Mouse (Mus musculus) kidney, postnatal 0 days (tissue): ENCODE measurements at regions not wholly inside any gene's neighbourhood (a gene's known extent, or its start where the extent isn't known, plus 50 kb on each side); places are given as distances from the start of the nearest gene placed in this dataset.
"Not testable (repeated sequence)": the region's sequence is repeated elsewhere in the genome, so short reads cannot be mapped to it uniquely, and the experiment has no call there.

Source experiments
- ATAC-seq: fragments of 200-750 bp; cut with Nextera tagmentation; replicated peaks from 2 replicates; pipeline ENCODE4 v1.8.0; 2017; ENCODE audit warnings: low read depth, moderate number of reproducible peaks, moderate TSS enrichment, moderate library complexity; ENCODE audit not compliant: low FRiP score
- DNase-seq: peaks from one replicate; pipeline ENCODE4 v3.0.0-alpha.2; 2016; ENCODE audit warnings: low spot score
- H3K27ac ChIP-seq: fragments of 300-500 bp; sonication (generic); 2 replicates; pipeline ENCODE4 v1.5.1; 2014; ENCODE audit warnings: mild to moderate bottlenecking
- H3K27me3 ChIP-seq: fragments of 300-500 bp; sonication (generic); 2 replicates; pipeline ENCODE4 v1.6.1; 2014; ENCODE audit warnings: low read length, mixed read lengths; ENCODE audit not compliant: insufficient read depth
- H3K36me3 ChIP-seq: fragments of 300-500 bp; sonication (generic); 2 replicates; pipeline ENCODE4 v1.6.1; 2014; ENCODE audit warnings: low read length, mixed read lengths; ENCODE audit not compliant: insufficient read depth
- H3K4me1 ChIP-seq: fragments of 300-500 bp; sonication (generic); replicated peaks from 2 replicates; pipeline ENCODE4 v1.6.1; 2014; ENCODE audit warnings: antibody characterized with exemption, low read length, mixed read lengths; ENCODE audit not compliant: insufficient read depth
- H3K4me2 ChIP-seq: fragments of 300-500 bp; sonication (generic); 2 replicates; pipeline ENCODE4 v1.6.1; 2014; ENCODE audit warnings: mild to moderate bottlenecking, low read length, moderate library complexity, mixed read lengths
- H3K4me3 ChIP-seq: fragments of 300-500 bp; sonication (generic); replicated peaks from 2 replicates; pipeline ENCODE4 v1.5.1; 2014; ENCODE audit warnings: low read depth, low read length
- H3K9ac ChIP-seq: fragments of 300-500 bp; sonication (generic); 2 replicates; pipeline ENCODE4 v1.6.1; 2014; ENCODE audit warnings: low read depth, low read length
- H3K9me3 ChIP-seq: fragments of 300-500 bp; sonication (generic); replicated peaks from 2 replicates; pipeline ENCODE4 v1.6.1; 2016; ENCODE audit warnings: low read length, inconsistent platforms, mixed read lengths
- CTCF ChIP-seq: IDR thresholded peaks from 2 replicates; pipeline ENCODE4 v1.5.1; 2016; ENCODE audit warnings: antibody characterized with exemption, low read depth, mild to moderate bottlenecking, moderate library complexity
- WGBS: fragments of 180-500 bp; shearing (Covaris S2); extraction: QIAGEN DNeasy Blood & Tissue Kit; methylation state at CpG from one replicate; pipeline ENCODE4 v1.1.7; 2014; 5-methylcytosine and 5-hydroxymethylcytosine counted together

- Histone ChIP-seq H3K9me3 (no peaks in the 10 kb centered on the region), H3K36me3 (no peaks in the 10 kb centered on the region), H3K4me1 (no peaks in the 10 kb centered on the region), H3K27me3 (no peaks in the 10 kb centered on the region), H3K4me2 (no peak overlapping the region), H3K9ac (no peak overlapping the region), H3K4me3 (no peak overlapping the region), H3K27ac (no peak overlapping the region)
- peak; percentile 23 for DNase-seq
- TF ChIP-seq CTCF: no peak
- ATAC-seq: no peak
- WGBS: 55% methylated on average over 2 of the region's 2 CpGs
These were observed 965.3 kb upstream of the Robo1 start for GRCm38 (mm10) chr16:71342777-71343176.

DNA sequence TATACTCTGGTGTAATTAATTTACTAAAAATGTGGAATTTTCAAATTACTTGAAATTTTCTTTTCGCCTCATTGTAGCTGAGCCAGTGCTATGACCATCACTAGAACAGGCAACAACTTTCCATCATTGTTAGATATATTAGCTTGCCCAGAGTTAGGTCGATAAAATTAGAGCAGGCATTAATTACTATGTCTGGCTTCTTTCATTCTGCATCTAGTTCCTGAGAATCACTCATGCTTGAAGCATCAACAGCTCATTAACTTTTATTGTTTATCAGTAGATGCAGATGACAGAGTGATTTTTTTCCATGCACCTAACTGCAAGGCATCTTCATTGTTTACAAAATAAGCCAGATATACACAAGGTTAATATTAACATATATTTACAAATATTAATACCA is 963.5 kb upstream of the Robo1 start:
- TF ChIP-seq CTCF: no peak
- no peak overlapping the region for H3K9ac ChIP-seq
- peak; percentile 5 for DNase-seq
- no peak overlapping the region for H3K27ac ChIP-seq
- no peak for ATAC-seq
- H3K4me3 ChIP-seq: no peak overlapping the region
- 48% methylated on average over 2 of the region's 2 CpGs for WGBS
- H3K9me3 ChIP-seq: no peaks in the 10 kb centered on the region
- no peaks in the 10 kb centered on the region for H3K4me1 ChIP-seq
- no peaks in the 10 kb centered on the region for H3K27me3 ChIP-seq
- no peak overlapping the region for H3K4me2 ChIP-seq
- H3K36me3 ChIP-seq: no peaks in the 10 kb centered on the region

GRCm38 (mm10) chr16:71391872-71392271 is 916.2 kb upstream of the Robo1 start:
- no peak; the same call in 1 of the 2 replicates for ATAC-seq
- Histone ChIP-seq H3K27ac (no peak overlapping the region), H3K27me3 (no peaks in the 10 kb centered on the region), H3K36me3 (no peaks in the 10 kb centered on the region), H3K4me1 (no peaks in the 10 kb centered on the region), H3K9me3 (no peaks in the 10 kb centered on the region), H3K4me3 (no peak overlapping the region), H3K4me2 (peak overlapping the region; percentile 23), H3K9ac (no peak overlapping the region)
- no peak for TF ChIP-seq CTCF
- 9% methylated on average over 5 of the region's 5 CpGs for WGBS
- DNase-seq: peak; percentile 85

DNA sequence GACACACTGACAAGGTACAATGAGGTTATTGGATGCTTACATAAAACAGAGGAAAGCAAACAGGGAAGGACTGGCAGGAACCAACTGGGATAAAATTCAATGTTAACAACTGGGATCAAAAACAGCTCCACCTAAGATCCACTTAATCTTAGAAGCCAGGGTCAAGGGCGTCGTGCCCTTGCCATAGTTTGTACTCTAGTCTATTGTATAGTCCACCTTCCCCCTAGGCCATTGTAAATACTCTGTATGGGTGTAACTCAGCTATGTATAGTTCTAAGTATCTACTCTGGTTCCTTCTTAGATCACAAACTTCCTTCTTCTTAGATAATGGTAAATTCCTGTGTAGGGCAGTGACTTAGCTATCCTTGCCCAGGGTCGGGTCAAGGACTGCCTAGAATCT is 873.3 kb upstream of the Robo1 start:
- H3K4me2 ChIP-seq, H3K36me3 ChIP-seq, H3K4me1 ChIP-seq, H3K9me3 ChIP-seq, H3K27me3 ChIP-seq, H3K4me3 ChIP-seq, H3K27ac ChIP-seq, DNase-seq, ATAC-seq, H3K9ac ChIP-seq: not testable (repeated sequence)
- WGBS: 88% methylated on average over 3 of the region's 3 CpGs
